Mouse (Mus musculus) urinary bladder, postnatal 4 days (tissue): ENCODE measurements around the gene Slc35b1.

Source experiments
- DNase-seq, 2 experiments: peaks; one replicate each; pipeline ENCODE4 v3.0.0; 2021 to 2022; ENCODE audit warnings: low spot score in 2 of 2

The Slc35b1 gene

GRCm38 (mm10) chr11:95384319-95384972 is at the start of gene Slc35b1:
TSS of gene Slc35b1 (plus strand) at chr11:95384692.
- DNase-seq: peak; percentile 86 to 89

DNA sequence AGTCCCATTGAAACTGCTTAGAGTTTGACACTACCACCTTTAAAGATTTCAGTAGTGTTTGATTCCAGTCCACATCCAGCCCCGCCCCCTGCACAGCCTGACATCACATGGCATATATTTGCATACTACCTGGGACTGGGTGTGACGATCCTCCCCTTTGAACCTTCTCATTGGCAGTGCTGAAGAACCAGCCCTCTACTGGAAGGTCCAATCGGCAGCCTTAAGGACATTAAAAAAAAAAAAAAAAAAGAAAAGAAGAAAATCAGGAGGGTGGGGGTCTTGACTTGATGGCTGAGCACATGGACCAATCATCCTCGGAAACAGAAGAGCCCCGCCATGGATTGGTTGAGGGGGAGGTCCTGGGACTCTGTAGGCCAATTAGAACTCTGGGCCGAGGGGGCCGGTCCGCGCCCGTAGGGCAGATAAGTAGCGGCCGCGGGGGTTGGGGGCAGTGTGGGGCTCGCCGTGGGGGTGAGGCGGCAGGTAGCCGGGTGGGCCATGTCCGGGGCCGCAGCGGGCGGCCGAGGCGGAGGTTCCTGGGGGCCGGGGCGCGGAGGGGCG is 47.8 kb upstream of the Slc35b1 start, which contains the start of gene Fam117a:
TSS of gene Fam117a (plus strand) at position 451 of the 561 bp plus-strand sequence.
- DNase-seq: peak; percentile 85 to 87

DNA sequence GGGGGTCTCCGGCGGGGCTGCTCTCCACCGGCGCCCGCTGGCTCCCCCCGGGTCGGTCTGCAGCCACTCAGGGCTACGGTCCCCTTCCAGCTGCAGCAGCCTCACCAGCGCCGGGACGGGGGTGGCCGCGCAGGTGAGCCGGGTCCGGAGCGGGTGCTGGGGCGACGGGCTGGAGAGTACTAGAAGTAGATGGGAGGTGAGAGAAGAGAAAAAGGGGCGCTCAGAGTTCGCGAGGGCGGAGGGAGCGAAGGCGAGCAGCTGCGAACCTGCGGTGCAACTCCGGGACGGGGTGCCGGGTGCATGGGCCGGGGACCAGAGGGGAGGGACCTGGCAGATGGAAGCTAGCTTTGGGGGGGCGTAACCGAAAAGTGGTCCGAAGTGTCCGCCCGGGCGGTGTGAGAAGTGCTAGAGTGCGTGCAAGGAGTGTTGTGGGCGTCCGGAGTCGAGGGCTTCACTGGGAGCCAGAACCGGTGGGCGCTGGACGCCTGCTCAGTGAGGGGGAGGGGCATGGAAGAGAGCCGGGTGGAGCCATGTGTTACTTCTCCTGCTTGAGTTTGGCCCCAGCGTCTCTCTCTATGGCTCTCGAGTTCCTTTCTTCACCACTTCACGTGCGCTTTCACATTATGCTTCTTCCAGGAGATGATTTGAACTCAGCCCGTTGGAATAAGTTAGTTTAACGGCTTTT is 47.2 kb upstream of the Slc35b1 start:
- peak; percentile 59 to 68 for DNase-seq

DNA sequence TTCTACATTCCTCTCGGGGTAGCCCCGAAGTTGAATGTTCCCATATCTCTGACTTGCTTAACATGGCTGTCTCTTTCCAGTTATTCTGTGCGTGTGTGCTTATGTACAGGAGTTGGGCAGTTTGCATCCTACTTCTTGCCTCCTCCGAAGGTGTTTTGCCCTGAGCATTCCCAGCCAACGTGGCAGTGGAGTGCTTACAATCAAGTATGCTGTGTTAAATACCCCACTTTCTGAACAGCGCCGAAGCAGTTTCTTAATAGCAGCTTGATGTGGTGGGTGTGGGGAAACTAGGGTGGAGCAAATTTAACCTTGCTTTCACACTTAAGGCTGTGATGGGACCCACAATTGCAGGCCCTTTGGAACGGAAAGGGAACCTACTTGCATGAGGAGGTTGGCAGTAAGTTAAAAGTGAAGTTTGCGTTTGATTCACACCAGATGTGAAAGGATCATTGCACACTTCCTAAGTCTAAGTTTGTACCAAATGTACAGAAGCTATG is 46.6 kb upstream of the Slc35b1 start:
- DNase-seq: no peak

DNA sequence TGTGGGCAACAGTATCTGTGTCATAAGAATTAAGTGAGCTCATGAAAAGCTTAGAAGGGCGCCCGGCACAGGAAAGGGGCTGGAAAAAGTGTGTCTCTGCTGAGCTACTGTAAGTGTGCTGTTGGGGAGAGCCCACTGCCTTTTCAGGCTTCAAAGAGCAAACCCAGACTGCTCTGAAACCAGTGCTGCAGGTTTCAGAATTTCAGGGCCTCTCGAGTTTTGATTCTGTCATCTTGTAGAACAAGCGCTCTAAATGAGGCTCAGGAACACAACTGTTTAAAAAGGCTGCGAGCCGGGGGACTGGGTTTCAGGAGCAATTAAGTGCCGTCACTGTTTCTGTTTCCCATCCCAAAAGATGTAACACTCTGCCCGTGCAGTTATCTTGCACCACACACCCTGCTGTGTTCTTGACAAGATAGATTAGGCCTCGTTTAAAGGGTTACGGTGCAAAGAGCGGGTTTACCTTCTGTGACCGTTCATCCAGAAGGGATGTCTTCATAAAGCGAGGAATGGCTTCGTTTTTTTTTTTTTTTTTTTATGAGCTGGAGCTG is 44.9 kb upstream of the Slc35b1 start:
- no peak for DNase-seq

- DNase-seq: no peak
Observed at GRCm38 (mm10) chr11:95340259-95340658, 44.2 kb upstream of the Slc35b1 start.

DNA sequence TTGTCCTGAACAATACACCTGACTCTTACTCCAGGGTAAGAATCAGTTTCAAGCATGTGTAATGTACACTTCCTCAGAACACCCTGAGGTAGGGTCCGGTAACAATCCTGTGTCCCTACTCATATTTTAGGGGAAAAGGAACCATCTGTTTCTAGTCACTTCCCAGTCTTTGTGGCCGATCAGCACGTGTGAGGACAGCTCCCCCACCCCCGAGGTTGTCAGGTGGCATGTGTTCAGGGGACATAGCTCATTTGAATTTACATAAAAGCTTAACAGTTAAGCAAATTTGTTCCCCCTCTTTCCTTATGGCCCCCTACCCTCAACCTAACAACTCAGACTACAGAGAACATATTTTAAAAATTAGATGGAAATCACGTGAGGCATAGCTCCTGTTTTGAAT is 43.8 kb upstream of the Slc35b1 start:
- no peak for DNase-seq

GRCm38 (mm10) chr11:95343180-95343579 is 41.3 kb upstream of the Slc35b1 start:
- DNase-seq: no peak

GRCm38 (mm10) chr11:95344181-95344580 is 40.3 kb upstream of the Slc35b1 start:
- no peak for DNase-seq

DNA sequence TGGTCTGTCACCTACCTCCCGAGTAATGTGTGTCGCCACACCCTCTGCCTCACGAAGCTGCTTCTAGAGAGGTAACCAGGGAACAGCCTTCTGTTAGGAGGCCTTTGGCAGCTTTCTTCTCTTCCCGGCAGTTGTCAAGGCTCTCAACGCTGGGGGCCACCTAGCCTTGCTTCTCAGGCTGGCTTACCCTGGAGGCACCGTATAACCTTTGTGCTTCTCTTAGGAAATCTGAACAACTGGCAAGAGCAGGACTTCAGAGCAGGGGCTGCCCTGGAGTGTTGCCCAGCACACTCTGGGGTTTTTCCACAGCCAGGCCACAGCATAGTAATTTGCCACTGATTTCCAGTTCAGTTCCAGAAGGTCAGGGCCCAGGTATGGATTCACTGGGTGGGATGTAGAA is 34.2 kb upstream of the Slc35b1 start:
- no peak for DNase-seq

- no peak for DNase-seq
Observed at GRCm38 (mm10) chr11:95350960-95351359, 33.5 kb upstream of the Slc35b1 start.

DNA sequence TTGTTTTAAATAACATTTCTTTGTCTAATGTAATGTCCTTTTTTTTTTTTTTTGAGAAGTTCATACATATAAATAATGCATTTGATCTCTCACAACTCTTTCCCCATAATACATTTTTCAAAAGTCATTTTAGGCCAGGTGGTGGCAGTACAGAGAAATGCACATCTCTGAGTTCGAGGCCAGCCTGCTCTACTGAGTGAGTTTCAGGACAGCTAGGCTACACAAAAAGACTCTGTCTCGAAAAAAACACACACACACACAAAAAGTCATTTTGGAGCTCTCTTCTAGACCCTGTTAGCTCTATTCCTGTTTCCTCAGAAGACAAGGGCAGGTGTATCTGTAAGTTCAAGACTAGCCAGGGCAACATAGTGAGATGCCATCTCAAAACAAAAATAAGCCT is 31.8 kb upstream of the Slc35b1 start:
- no peak for DNase-seq

DNA sequence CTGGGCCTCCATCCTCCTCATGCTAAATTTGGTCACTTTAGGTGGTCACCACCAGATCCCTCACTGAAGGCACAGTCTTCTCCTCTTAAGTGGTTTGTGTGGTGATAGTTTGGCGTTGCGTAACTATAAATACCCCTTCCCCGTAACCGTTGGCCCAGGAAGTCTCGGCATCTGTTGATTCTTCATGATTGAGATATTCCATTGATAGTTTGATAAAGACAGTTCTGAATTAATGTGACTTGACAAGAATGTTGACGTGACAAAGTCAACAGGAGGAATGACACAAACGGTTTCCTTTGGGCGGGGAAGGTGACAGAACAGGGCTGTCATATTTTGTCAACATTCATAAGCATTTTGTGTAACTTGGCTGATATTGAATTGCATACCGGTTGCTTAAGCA is 31.3 kb upstream of the Slc35b1 start:
- no peak for DNase-seq

GRCm38 (mm10) chr11:95354228-95354944 is 30.1 kb upstream of the Slc35b1 start:
- no peak for DNase-seq

DNA sequence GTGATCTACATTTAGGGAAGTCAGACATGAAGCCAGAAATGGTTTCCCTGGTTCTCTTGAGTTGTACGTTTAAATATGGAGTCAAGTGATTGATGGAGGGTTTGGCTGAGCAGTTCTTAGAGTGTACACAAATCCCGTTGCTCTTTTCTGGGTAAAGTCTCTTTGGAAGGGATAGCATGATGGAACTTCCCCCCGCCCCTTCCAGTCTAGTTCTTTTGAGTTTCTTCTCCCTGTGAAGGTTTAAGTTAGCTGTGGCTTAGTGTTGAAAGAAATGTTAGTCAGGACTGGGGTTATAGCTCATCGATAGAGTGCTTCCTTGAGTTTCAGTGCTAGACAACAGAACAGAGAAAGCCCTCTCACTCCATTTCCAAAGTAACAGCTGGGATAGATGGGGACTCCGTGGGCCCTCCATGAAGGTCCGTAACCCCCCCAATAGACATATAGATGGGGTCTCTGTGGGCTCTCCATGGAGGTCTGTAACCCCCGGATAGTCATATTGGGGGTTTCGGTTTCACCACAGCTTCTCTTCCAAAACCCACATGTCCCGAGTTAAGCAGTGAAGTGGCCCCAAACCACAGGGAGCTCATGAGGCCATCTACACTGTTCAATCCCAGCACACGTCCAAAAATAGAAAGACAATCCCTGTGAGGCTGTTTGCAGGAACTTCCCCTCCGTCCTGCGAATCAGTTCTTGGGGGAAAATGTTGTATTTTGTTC is 29.4 kb upstream of the Slc35b1 start:
- DNase-seq: no peak

DNA sequence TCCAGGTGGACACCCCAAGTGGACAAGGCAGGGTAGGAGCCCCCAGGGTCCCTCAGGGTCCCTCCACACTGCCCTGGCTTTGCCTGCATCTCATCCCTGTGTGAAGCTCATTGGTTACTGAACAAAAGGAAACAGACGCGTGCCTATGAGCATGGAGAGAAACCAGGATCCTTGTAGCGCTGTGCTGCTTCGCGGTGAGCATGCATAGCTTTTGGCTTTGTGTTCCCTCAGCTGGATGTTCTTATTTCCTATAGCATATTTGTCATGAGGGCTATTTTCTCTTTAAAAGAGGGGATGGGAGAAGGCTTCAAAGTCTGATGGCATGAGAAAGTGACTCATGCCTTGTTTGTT is 28.9 kb upstream of the Slc35b1 start:
- DNase-seq: no peak

DNA sequence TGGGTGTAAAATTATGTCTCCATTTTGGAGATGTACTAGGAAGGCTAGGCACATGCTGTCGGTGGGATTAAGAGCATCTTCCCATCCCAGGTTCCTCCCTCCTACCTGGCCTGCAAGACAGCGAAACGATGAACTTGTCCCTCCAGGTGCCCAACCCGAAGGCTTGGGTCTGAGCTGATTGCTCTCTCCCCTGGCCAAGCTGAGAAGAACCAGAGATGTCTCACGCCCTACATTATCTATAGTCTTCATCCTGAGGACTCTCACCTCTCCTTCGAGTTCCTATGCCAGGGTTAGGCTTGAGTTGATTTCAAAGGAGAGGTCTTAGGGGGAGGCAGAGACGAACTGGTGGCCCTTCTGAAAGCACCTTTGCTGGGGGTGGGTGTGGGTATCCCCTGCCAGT is 28.5 kb upstream of the Slc35b1 start:
- no peak for DNase-seq

- no peak for DNase-seq
Observed at GRCm38 (mm10) chr11:95356469-95357273, 27.8 kb upstream of the Slc35b1 start.

DNA sequence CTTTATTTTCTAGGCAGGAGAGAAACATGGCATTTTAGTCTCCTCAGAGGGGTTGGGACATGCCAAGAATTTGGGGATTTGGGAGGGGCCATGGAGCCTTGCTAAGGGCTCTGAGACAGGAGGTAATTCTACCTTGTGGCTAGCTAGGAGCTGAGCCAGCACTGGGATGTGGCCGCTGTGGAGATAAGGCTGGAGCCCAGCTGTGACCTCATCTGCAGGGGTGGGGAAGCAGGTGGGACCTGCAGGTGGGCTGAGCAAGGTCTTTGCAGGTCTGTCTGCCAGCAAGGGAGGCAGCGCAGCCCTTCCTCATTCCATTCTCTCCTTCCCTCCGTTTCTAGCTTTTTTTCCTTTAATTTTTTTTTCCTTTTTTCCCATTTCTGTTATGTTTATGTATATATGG is 26.2 kb upstream of the Slc35b1 start:
- DNase-seq: no peak

DNA sequence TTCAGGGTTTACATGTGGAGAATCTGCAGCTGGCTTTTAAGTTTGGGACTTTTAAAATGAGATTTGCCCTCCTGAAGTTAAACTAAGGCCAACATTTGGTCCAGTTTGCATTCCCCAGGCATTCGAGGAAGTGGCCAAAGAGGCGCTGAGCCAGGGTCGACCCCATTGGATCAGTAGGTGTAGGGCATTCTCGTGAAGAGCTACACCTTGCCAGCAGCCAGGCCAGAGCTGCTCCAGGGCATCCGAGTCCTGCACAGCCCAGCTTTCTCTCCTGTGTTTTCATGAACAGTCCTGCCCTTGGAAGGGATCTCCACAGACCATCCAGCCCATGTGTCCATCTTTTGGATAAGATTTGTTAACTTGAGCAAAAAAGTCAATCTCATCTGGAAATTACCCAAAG is 20.1 kb upstream of the Slc35b1 start:
- no peak for DNase-seq

- peak; percentile 84 to 87 for DNase-seq
Observed at GRCm38 (mm10) chr11:95365596-95365995, 18.9 kb upstream of the Slc35b1 start.
